Mouse (Mus musculus): ENCODE measurements around the gene Trnp1. TPM values are rescaled to one million over a fixed set of nuclear protein-coding genes. Genes with fewer than 3 reads are reported as not detected.

The Trnp1 gene
- polyA plus RNA-seq, 1 experiment from 2014 or later: 7.9 TPM

GRCm38 (mm10) chr4:133511050-133511449 lies 12.7 kb upstream of the Trnp1 start:
- ATAC-seq (replicated peaks): no peak
- Histone ChIP-seq H3K4me2 (replicated peaks) (no peak overlapping the region), H3K4me3 (no peak overlapping the region), H3K9ac (replicated peaks) (no peak overlapping the region), H3K4me1 (peaks cover 12% of the 10 kb centered on the region), H3K27me3 (peaks cover 2% of the 10 kb centered on the region; the same call in 1 of the 2 replicates), H3K9me3 (no peaks in the 10 kb centered on the region), H3K36me3 (no peaks in the 10 kb centered on the region), H3K27ac (replicated peaks) (no peak overlapping the region)
- WGBS: 70% methylated on average over 5 of the region's 5 CpGs

- Histone ChIP-seq H3K4me3 (no peak overlapping the region), H3K36me3 (no peaks in the 10 kb centered on the region), H3K27ac (replicated peaks) (peak overlapping the region; percentile 78), H3K4me2 (replicated peaks) (no peak overlapping the region), H3K9me3 (no peaks in the 10 kb centered on the region), H3K27me3 (no peaks in the 10 kb centered on the region), H3K4me1 (peaks cover 21% of the 10 kb centered on the region), H3K9ac (replicated peaks) (no peak overlapping the region)
- WGBS: 59% methylated on average over 7 of the region's 7 CpGs
- peak; percentile 82 for ATAC-seq (replicated peaks)
Observed at GRCm38 (mm10) chr4:133508990-133509389, 10.6 kb upstream of the Trnp1 start.

GRCm38 (mm10) chr4:133506573-133506972 lies 8.2 kb upstream of the Trnp1 start:
- no peaks in the 10 kb centered on the region for H3K36me3 ChIP-seq
- H3K4me2 ChIP-seq (replicated peaks): no peak overlapping the region
- no peak overlapping the region for H3K4me3 ChIP-seq
- 76% methylated on average over 5 of the region's 5 CpGs for WGBS
- ATAC-seq (replicated peaks): no peak
- no peaks in the 10 kb centered on the region for H3K9me3 ChIP-seq
- H3K27me3 ChIP-seq: peaks cover under 1% of the 10 kb centered on the region
- H3K27ac ChIP-seq (replicated peaks): no peak overlapping the region
- peaks cover 26% of the 10 kb centered on the region for H3K4me1 ChIP-seq
- no peak overlapping the region for H3K9ac ChIP-seq (replicated peaks)

GRCm38 (mm10) chr4:133504755-133505485 lies 6.6 kb upstream of the Trnp1 start:
- Histone ChIP-seq H3K9ac (replicated peaks) (no peak overlapping the region), H3K4me1 (peaks cover 26% of the 10 kb centered on the region), H3K4me2 (replicated peaks) (no peak overlapping the region), H3K4me3 (no peak overlapping the region), H3K27me3 (peaks cover 10% of the 10 kb centered on the region), H3K9me3 (no peaks in the 10 kb centered on the region), H3K27ac (replicated peaks) (no peak overlapping the region), H3K36me3 (no peaks in the 10 kb centered on the region)
- WGBS: 60% methylated on average over 9 of the region's 9 CpGs
- ATAC-seq (replicated peaks): no peak

- no peaks in the 10 kb centered on the region for H3K36me3 ChIP-seq
- H3K4me3 ChIP-seq: no peak overlapping the region
- no peak for ATAC-seq (replicated peaks)
- H3K27ac ChIP-seq (replicated peaks): no peak overlapping the region
- H3K9me3 ChIP-seq: no peaks in the 10 kb centered on the region
- H3K9ac ChIP-seq (replicated peaks): no peak overlapping the region
- WGBS: 46% methylated on average over 5 of the region's 5 CpGs
- peaks cover 24% of the 10 kb centered on the region for H3K4me1 ChIP-seq
- H3K27me3 ChIP-seq: peaks cover 16% of the 10 kb centered on the region
- no peak overlapping the region for H3K4me2 ChIP-seq (replicated peaks)
Observed at GRCm38 (mm10) chr4:133504300-133504699, 6.0 kb upstream of the Trnp1 start.

- no peak overlapping the region for H3K4me3 ChIP-seq
- WGBS: 68% methylated on average over 7 of the region's 7 CpGs
- no peak overlapping the region for H3K27ac ChIP-seq (replicated peaks)
- H3K4me2 ChIP-seq (replicated peaks): no peak overlapping the region
- H3K36me3 ChIP-seq: no peaks in the 10 kb centered on the region
- no peaks in the 10 kb centered on the region for H3K9me3 ChIP-seq
- H3K9ac ChIP-seq (replicated peaks): no peak overlapping the region
- no peak for ATAC-seq (replicated peaks)
- peaks cover 36% of the 10 kb centered on the region for H3K27me3 ChIP-seq
- peaks cover 36% of the 10 kb centered on the region for H3K4me1 ChIP-seq
Observed at GRCm38 (mm10) chr4:133501514-133501913, 3.2 kb upstream of the Trnp1 start.

GRCm38 (mm10) chr4:133497461-133498159 lies 740 bp downstream of the Trnp1 start:
- Histone ChIP-seq H3K4me2 (replicated peaks) (peak overlapping the region; percentile 99), H3K9me3 (no peaks in the 10 kb centered on the region), H3K27me3 (peaks cover 56% of the 10 kb centered on the region), H3K4me1 (peaks cover 33% of the 10 kb centered on the region), H3K36me3 (no peaks in the 10 kb centered on the region), H3K27ac (replicated peaks) (0 out of 2 replicates have a peak overlapping the region, but pooled peaks have one; percentile 21), H3K9ac (replicated peaks) (peak overlapping the region; percentile 71), H3K4me3 (peak overlapping the region; percentile 77)
- WGBS: under 1% methylated on average over 68 of the region's 70 CpGs
- ATAC-seq (replicated peaks): peak; percentile 67

GRCm38 (mm10) chr4:133496738-133497445 lies 1.5 kb downstream of the Trnp1 start:
- H3K4me3 ChIP-seq: peak overlapping the region; percentile 77
- H3K36me3 ChIP-seq: no peaks in the 10 kb centered on the region
- peak overlapping the region; percentile 99 for H3K4me2 ChIP-seq (replicated peaks)
- no peak for ATAC-seq (replicated peaks)
- H3K27me3 ChIP-seq: peaks cover 56% of the 10 kb centered on the region
- 21% methylated on average over 6 of the region's 6 CpGs for WGBS
- no peak overlapping the region for H3K27ac ChIP-seq (replicated peaks)
- no peaks in the 10 kb centered on the region for H3K9me3 ChIP-seq
- no peak overlapping the region for H3K9ac ChIP-seq (replicated peaks)
- H3K4me1 ChIP-seq: peaks cover 33% of the 10 kb centered on the region

GRCm38 (mm10) chr4:133495711-133496110 lies 2.6 kb downstream of the Trnp1 start:
- no peak overlapping the region for H3K9ac ChIP-seq (replicated peaks)
- peaks cover 33% of the 10 kb centered on the region for H3K4me1 ChIP-seq
- H3K9me3 ChIP-seq: no peaks in the 10 kb centered on the region
- 24% methylated on average over 7 of the region's 7 CpGs for WGBS
- ATAC-seq (replicated peaks): no peak
- no peak overlapping the region for H3K27ac ChIP-seq (replicated peaks)
- H3K27me3 ChIP-seq: peaks cover 52% of the 10 kb centered on the region
- peak overlapping the region; percentile 9; the same call in 1 of the 2 replicates for H3K4me2 ChIP-seq (replicated peaks)
- no peaks in the 10 kb centered on the region for H3K36me3 ChIP-seq
- no peak overlapping the region for H3K4me3 ChIP-seq

GRCm38 (mm10) chr4:133494867-133495266 lies 3.5 kb downstream of the Trnp1 start:
- H3K9ac ChIP-seq (replicated peaks): no peak overlapping the region
- H3K4me2 ChIP-seq (replicated peaks): no peak overlapping the region
- no peaks in the 10 kb centered on the region for H3K9me3 ChIP-seq
- H3K4me3 ChIP-seq: no peak overlapping the region
- ATAC-seq (replicated peaks): no peak
- peaks cover 33% of the 10 kb centered on the region for H3K4me1 ChIP-seq
- WGBS: 69% methylated on average over 4 of the region's 4 CpGs
- H3K27ac ChIP-seq (replicated peaks): no peak overlapping the region
- peaks cover 46% of the 10 kb centered on the region for H3K27me3 ChIP-seq
- no peaks in the 10 kb centered on the region for H3K36me3 ChIP-seq

GRCm38 (mm10) chr4:133494432-133494831 lies 3.9 kb downstream of the Trnp1 start:
- peaks cover 33% of the 10 kb centered on the region for H3K4me1 ChIP-seq
- no peaks in the 10 kb centered on the region for H3K9me3 ChIP-seq
- whole genome bisulfite sequencing: 0% methylated on average over 12 of the region's 12 CpGs
- peaks cover 42% of the 10 kb centered on the region for H3K27me3 ChIP-seq
- ATAC-seq (replicated peaks): peak; percentile 15; the same call in 1 of the 2 replicates
- no peak overlapping the region for H3K9ac ChIP-seq (replicated peaks)
- peak overlapping the region; percentile 43 for H3K4me2 ChIP-seq (replicated peaks)
- no peak overlapping the region for H3K27ac ChIP-seq (replicated peaks)
- no peaks in the 10 kb centered on the region for H3K36me3 ChIP-seq
- peak overlapping the region; percentile 32 for H3K4me3 ChIP-seq

GRCm38 (mm10) chr4:133493895-133494294 lies 4.5 kb downstream of the Trnp1 start:
- Histone ChIP-seq H3K9ac (replicated peaks) (no peak overlapping the region), H3K4me1 (peaks cover 32% of the 10 kb centered on the region), H3K36me3 (no peaks in the 10 kb centered on the region), H3K4me3 (peak overlapping the region; percentile 32), H3K4me2 (replicated peaks) (peak overlapping the region; percentile 43), H3K27ac (replicated peaks) (no peak overlapping the region), H3K9me3 (no peaks in the 10 kb centered on the region), H3K27me3 (peaks cover 36% of the 10 kb centered on the region)
- WGBS: 20% methylated on average over 10 of the region's 12 CpGs
- no peak for ATAC-seq (replicated peaks)

Measured in forebrain, embryonic 15.5 days (tissue).